Mouse (Mus musculus): ENCODE measurements around the gene Keap1. TPM values are rescaled to one million over a fixed set of nuclear protein-coding genes. Genes with fewer than 3 reads are reported as not detected.
A peak's percentile ranks its signal among the peaks of the same experiment; 100 is the strongest.
"Not testable (repeated sequence)": the region's sequence is repeated elsewhere in the genome, so short reads cannot be mapped to it uniquely, and the experiment has no call there.

Gene Keap1
- polyA plus RNA-seq, 1 experiment from 2014 or later: 68.2 TPM

GRCm38 (mm10) chr9:21224576-21225414, 14.4 kb downstream of the Keap1 start:
- peak overlapping the region; percentile 51 for H3K4me2 ChIP-seq
- no peak for ATAC-seq (ENCODE audit: low FRiP score, low read depth)
- H3K36me3 ChIP-seq: peaks cover 5% of the 10 kb centered on the region
- H3K27ac ChIP-seq (replicated peaks): no peak overlapping the region
- peaks cover 23% of the 10 kb centered on the region for H3K4me1 ChIP-seq (replicated peaks)
- no peaks in the 10 kb centered on the region for H3K9me3 ChIP-seq
- H3K27me3 ChIP-seq: no peaks in the 10 kb centered on the region
- H3K4me3 ChIP-seq: peak overlapping the region; percentile 24
- no peak overlapping the region for H3K9ac ChIP-seq
- 20% methylated on average over 26 of the region's 26 CpGs for WGBS

DNA sequence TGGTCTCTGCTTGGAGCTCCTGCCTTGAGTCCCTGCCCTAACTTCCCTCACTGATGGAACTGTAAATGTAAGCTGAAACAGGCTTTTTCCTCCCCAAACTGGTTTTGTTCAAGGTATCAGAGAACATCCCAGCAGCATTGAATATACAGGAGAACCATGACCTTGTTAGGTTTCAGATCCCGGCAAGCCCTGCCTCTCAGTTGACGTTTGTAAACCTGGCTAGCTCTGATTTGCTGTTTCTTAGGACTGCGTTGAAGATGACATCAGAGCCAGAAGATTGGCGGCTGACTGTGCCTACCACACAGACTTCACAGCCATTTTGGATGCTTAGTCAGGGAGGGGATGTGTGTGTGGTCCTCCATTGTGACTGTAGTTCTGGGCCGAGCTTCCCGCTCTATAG, 15.3 kb downstream of the Keap1 start:
- H3K4me1 ChIP-seq (replicated peaks): peaks cover 23% of the 10 kb centered on the region
- no peak overlapping the region for H3K27ac ChIP-seq (replicated peaks)
- WGBS: 89% methylated on average over 6 of the region's 6 CpGs

DNA sequence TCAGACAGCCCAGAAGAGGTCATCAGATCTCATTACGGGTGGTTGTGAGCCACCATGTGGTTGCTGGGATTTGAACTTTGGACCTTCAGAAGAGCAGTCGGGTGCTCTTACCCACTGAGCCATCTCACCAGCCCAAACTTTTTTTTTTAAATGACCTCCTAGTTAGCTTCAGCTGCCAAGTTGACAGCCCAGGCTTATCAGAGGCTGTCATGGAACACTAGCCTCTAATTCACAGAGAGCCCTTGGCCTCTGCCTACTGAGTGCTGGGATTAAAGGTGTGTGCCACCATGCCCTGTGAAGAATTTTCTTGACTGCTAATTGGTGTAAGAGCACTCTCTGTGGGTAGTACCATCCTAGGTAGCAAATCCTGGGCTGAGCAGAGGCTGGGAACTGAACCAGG, 15.7 kb downstream of the Keap1 start:
- not testable (repeated sequence) for H3K9me3 ChIP-seq; H3K9ac ChIP-seq; H3K4me3 ChIP-seq; H3K27me3 ChIP-seq; ATAC-seq (ENCODE audit: low FRiP score, low read depth); H3K36me3 ChIP-seq; H3K4me2 ChIP-seq; H3K27ac ChIP-seq (replicated peaks)
- H3K4me1 ChIP-seq (replicated peaks): peaks cover 23% of the 10 kb centered on the region
- 98% methylated on average over 2 of the region's 2 CpGs for WGBS

More for the DNA sequence above, 15.3 kb downstream of the Keap1 start:
- no peak for ATAC-seq (ENCODE audit: low FRiP score, low read depth)
- no peaks in the 10 kb centered on the region for H3K9me3 ChIP-seq
- no peak overlapping the region for H3K9ac ChIP-seq
- H3K4me3 ChIP-seq: no peak overlapping the region
- no peaks in the 10 kb centered on the region for H3K27me3 ChIP-seq
- no peaks in the 10 kb centered on the region for H3K36me3 ChIP-seq
- H3K4me2 ChIP-seq: no peak overlapping the region

DNA sequence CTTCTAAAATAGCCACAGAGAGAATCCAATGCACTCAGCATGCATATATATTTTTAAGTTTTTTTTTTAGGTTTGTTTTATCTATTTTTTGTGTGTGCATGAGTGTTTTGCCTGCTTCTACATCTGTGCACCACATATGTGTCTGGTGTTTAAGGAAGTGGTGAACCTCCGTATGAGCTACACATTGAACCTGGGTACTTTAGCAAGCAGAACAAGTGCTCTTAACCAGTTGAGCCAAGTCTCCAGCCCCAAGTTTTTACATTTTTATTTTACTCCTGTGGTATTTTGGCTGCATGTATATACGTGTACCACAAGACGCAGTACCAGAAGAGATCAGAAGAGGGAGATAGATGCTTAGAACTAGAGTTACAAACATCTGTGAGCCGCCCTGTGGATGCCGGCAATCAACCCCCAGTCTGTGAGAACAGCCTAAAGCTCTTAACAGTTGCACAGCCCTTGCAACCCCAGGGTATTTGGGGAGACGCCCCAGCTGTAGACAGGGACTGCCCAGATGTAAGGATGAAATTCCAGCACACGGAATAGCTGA, 17.7 kb downstream of the Keap1 start:
- 18% methylated on average over 7 of the region's 7 CpGs for WGBS
- no peak overlapping the region; the same call in 1 of the 2 replicates for H3K4me3 ChIP-seq
- peak overlapping the region; percentile 51 for H3K4me2 ChIP-seq
- no peak for ATAC-seq (ENCODE audit: low FRiP score, low read depth)
- no peaks in the 10 kb centered on the region for H3K9me3 ChIP-seq
- H3K4me1 ChIP-seq (replicated peaks): peaks cover 13% of the 10 kb centered on the region
- H3K36me3 ChIP-seq: no peaks in the 10 kb centered on the region
- H3K27me3 ChIP-seq: no peaks in the 10 kb centered on the region
- no peak overlapping the region for H3K27ac ChIP-seq (replicated peaks)
- no peak overlapping the region for H3K9ac ChIP-seq

DNA sequence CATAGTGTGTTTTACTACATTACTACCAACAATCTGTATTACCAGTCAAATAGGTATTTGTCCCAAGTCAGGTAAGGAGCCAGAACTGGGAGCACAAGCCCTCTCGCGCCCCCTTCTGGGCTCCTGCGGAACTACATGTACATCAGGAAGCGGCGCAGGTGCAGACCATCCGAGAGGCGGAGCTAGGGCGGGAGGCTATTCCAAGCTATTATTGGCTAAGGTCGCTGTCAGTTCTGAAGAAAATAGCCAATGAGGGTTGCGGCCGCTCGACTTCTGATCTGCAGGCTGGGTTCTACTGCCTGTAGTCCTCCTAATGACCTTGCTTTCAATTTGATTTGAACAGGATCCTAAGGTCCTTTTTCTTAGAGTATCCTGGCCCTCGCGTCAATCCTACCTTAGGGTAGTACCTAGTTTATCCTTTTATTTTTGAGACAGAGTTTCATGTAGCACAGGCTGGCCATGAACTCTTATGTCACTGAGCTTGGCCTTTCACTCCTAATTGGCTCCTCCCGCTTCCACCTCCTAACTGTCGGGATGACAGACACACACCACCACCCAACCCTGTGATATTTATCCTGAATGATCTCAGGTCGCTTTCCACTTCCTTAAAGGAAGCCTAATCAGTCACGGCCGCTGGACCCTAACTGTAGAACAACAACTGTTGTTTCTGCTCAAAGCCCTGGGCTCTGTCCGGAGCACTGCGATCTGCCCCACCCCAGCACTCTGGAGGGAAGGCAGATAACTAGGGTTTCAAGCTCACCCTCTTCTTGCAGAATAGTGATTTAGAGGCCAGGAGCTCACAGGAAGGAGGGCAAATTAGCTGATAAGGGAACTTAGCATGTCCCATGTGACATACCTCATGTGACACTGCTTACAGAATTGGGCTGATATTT, 18.4 kb downstream of the Keap1 start:
- WGBS: 16% methylated on average over 21 of the region's 21 CpGs
- no peaks in the 10 kb centered on the region for H3K9me3 ChIP-seq
- peak overlapping the region; percentile 1; the same call in 1 of the 2 replicates for H3K9ac ChIP-seq
- no peaks in the 10 kb centered on the region for H3K27me3 ChIP-seq
- peak overlapping the region; percentile 27 for H3K4me3 ChIP-seq
- H3K4me2 ChIP-seq: peak overlapping the region; percentile 51
- peaks cover 16% of the 10 kb centered on the region for H3K4me1 ChIP-seq (replicated peaks)
- H3K27ac ChIP-seq (replicated peaks): no peak overlapping the region
- H3K36me3 ChIP-seq: no peaks in the 10 kb centered on the region
- peak; percentile 91 for ATAC-seq (ENCODE audit: low FRiP score, low read depth)

DNA sequence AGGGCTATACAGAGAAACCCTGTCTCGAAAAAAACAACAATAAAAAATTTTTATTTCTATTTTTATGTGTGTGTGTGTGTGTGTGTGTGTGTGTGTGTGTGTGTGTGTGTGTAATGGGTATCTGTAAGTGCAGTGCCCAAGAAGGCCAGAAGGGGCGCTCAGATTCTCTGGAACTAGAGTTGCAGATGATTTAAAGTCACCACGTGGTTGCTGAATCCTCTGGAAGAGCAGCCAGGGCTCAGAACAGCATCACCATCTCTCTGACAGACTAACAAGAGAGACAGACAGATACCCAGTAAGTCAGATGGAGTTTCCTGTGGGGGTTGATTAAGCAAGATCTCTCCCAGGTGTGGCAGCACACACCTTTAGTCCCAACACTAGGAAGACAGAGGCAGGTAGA, 19.3 kb downstream of the Keap1 start:
- 55% methylated on average over 3 of the region's 3 CpGs for WGBS

GRCm38 (mm10) chr9:21216050-21216841, 22.9 kb downstream of the Keap1 start:
- Histone ChIP-seq H3K9me3 (no peaks in the 10 kb centered on the region), H3K9ac (no peak overlapping the region), H3K4me1 (replicated peaks) (peaks cover 12% of the 10 kb centered on the region), H3K27ac (replicated peaks) (no peak overlapping the region), H3K4me3 (no peak overlapping the region), H3K36me3 (peaks cover 9% of the 10 kb centered on the region; the same call in 1 of the 2 replicates), H3K4me2 (no peak overlapping the region), H3K27me3 (no peaks in the 10 kb centered on the region)
- no peak for ATAC-seq (ENCODE audit: low FRiP score, low read depth)
- WGBS: 64% methylated on average over 25 of the region's 25 CpGs

More for the DNA sequence above, 19.3 kb downstream of the Keap1 start:
- Histone ChIP-seq H3K9ac (no peak overlapping the region), H3K27ac (replicated peaks) (no peak overlapping the region), H3K4me3 (no peak overlapping the region), H3K36me3 (no peaks in the 10 kb centered on the region), H3K4me2 (no peak overlapping the region), H3K4me1 (replicated peaks) (peaks cover 13% of the 10 kb centered on the region), H3K27me3 (no peaks in the 10 kb centered on the region), H3K9me3 (no peaks in the 10 kb centered on the region)
- no peak for ATAC-seq (ENCODE audit: low FRiP score, low read depth)

GRCm38 (mm10) chr9:21213617-21214190, 25.5 kb downstream of the Keap1 start:
- no peak for ATAC-seq (ENCODE audit: low FRiP score, low read depth)

DNA sequence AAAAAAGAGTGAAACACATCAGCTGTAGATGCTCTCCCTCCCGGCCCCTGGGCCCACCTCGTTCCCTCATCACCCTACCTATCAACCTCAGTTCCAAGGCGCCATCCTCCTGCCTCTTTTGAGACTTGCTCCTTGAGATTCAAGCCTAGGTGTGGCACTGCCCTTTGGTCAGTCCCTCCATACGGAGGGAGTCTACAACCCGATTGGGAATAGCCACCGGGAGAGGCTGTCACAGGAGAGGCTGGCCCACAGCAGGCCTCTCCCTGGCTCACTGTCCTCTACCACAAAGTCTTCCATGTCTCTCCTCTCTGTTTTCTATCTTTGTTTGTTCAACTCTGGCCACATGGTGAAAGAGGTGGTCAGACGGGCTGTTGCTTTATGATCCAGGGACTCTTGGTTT, 27.5 kb downstream of the Keap1 start:
- ATAC-seq (ENCODE audit: low FRiP score, low read depth): no peak
- Histone ChIP-seq H3K4me3 (no peak overlapping the region), H3K27me3 (no peaks in the 10 kb centered on the region), H3K27ac (replicated peaks) (no peak overlapping the region), H3K9me3 (no peaks in the 10 kb centered on the region), H3K4me2 (no peak overlapping the region), H3K36me3 (peaks cover 22% of the 10 kb centered on the region; the same call in 1 of the 2 replicates), H3K4me1 (replicated peaks) (peaks cover 5% of the 10 kb centered on the region; the same call in 1 of the 2 replicates), H3K9ac (no peak overlapping the region)
- 84% methylated on average over 7 of the region's 7 CpGs for WGBS

More at GRCm38 (mm10) chr9:21213617-21214190, 25.5 kb downstream of the Keap1 start:
- H3K27ac ChIP-seq (replicated peaks): no peak overlapping the region
- H3K9ac ChIP-seq: no peak overlapping the region
- no peaks in the 10 kb centered on the region for H3K27me3 ChIP-seq
- peaks cover 16% of the 10 kb centered on the region; the same call in 1 of the 2 replicates for H3K36me3 ChIP-seq
- no peak overlapping the region for H3K4me2 ChIP-seq
- no peak overlapping the region for H3K4me3 ChIP-seq
- H3K9me3 ChIP-seq: no peaks in the 10 kb centered on the region
- H3K4me1 ChIP-seq (replicated peaks): peaks cover 5% of the 10 kb centered on the region; the same call in 1 of the 2 replicates
- WGBS: 47% methylated on average over 7 of the region's 7 CpGs

- Histone ChIP-seq H3K4me3 (no peak overlapping the region), H3K4me2 (no peak overlapping the region), H3K27me3 (no peaks in the 10 kb centered on the region), H3K36me3 (peaks cover 26% of the 10 kb centered on the region), H3K9ac (no peak overlapping the region), H3K9me3 (no peaks in the 10 kb centered on the region), H3K27ac (replicated peaks) (no peak overlapping the region), H3K4me1 (replicated peaks) (no peaks in the 10 kb centered on the region)
- ATAC-seq (ENCODE audit: low FRiP score, low read depth): no peak
- 90% methylated on average over 6 of the region's 6 CpGs for WGBS
Measured at GRCm38 (mm10) chr9:21210821-21211220, 28.3 kb downstream of the Keap1 start.

DNA sequence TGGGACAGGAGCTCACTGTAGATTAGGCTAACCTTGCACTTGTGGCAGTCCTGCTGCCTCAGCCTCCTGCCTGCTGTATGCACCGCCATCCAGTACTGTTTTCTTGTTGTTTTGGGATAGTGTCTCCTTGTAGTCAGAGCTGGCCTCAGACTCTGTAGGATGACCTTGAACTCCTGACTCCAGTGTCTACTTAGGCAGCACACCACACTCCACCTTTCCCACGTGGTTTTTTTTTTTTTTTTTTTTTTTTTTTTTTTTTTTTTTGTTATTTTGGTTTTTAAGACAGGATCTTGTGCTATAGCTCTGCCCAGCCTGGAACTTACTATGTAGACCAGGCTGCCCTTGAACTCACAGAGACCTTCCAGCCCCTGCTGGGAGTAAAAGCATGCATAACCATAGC, 30.5 kb downstream of the Keap1 start:
- Histone ChIP-seq H3K27me3 (no peaks in the 10 kb centered on the region), H3K9ac (no peak overlapping the region), H3K27ac (replicated peaks) (no peak overlapping the region), H3K9me3 (no peaks in the 10 kb centered on the region), H3K4me1 (replicated peaks) (peaks cover 11% of the 10 kb centered on the region), H3K4me3 (no peak overlapping the region), H3K36me3 (peaks cover 33% of the 10 kb centered on the region), H3K4me2 (no peak overlapping the region)
- WGBS: 46% methylated on average over 2 of the region's 2 CpGs
- ATAC-seq (ENCODE audit: low FRiP score, low read depth): no peak

Data from hindbrain, embryonic 15.5 days (tissue).